Mouse (Mus musculus): ENCODE data around the gene Tradd.

Gene Tradd

GRCm38 (mm10) chr8:105270916-105271186 lies 6.4 kb upstream of the Tradd start:
- no peak for DNase-seq (ENCODE audit: low spot score in 2 of 2)

- DNase-seq (ENCODE audit: low spot score in 2 of 2): no peak
These were observed 5.9 kb upstream of the Tradd start for GRCm38 (mm10) chr8:105270101-105270915.

DNA sequence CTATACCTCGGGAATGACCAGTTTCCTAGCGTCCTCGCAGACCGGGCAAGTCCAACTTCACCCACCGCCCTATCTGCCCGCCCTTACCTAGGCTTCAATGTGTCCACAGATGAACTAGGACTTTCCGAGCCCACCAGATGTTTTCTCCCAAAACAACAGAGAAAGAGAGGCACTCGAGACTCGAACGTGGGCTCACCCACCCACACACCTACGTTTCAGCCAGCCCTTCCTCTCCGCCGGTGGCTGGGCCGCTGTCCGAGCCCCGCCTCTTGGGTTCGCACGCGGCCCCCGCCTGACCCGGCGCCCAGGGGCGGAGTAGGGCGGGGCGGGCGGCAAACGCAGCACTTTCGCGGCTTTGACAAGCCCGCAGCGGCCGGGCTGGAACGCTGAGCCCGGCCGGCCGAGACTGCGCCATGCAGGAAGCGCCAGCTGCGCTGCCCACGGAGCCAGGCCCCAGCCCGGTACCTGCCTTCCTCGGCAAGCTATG lies 5.1 kb upstream of the Tradd start, which contains the start of gene Hsf4:
Hsf4 (plus strand) TSS at position 341 of the 487 bp plus-strand sequence.
- DNase-seq (ENCODE audit: low spot score in 2 of 2): no peak

GRCm38 (mm10) chr8:105269075-105269458 lies 4.7 kb upstream of the Tradd start:
- DNase-seq (ENCODE audit: low spot score in 2 of 2): no peak

DNA sequence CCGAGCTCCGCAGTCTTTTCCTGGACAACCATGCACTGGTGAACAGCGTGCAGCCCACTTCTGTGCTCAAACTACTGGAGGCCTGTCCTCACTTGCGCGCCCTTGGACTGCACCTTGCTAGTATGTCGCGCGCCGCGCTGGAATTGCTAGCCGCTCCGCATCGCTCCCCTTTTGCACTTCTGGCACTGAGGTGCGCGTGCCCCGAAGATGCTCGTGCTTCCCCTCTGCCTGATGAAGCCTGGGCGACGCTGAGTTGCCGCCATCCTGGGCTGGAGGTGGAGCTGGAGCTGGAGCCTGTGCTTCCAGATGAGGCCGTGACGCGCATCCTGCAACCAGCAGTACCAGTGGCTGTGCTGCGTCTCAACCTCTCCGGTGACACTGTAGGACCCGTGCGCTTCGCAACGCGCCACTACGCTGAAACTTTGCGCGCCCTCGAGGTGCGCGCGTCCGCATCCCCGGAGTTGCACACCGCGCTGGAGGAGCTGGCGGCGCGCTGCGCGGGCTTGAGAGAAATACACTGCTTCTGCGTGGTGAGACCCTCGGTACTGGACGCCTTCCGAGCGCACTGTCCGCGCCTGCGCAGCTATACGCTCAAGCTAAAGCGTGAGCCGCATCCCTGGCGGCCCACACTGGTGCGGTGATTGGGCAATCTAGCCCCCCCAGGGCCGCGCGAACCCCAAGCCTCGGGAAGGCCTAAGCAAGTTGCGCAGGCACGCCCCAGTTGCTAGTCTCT lies 4.1 kb upstream of the Tradd start:
- DNase-seq (ENCODE audit: low spot score in 2 of 2): no peak

- DNase-seq (ENCODE audit: low spot score in 2 of 2): no peak
These were observed 2.4 kb upstream of the Tradd start for GRCm38 (mm10) chr8:105266775-105267174.

GRCm38 (mm10) chr8:105265128-105265527 lies 719 bp upstream of the Tradd start:
- peak; percentile 28 to 33 for DNase-seq (ENCODE audit: low spot score in 2 of 2)

- DNase-seq (ENCODE audit: low spot score in 2 of 2): no peak
These were observed 1.0 kb downstream of the Tradd start for GRCm38 (mm10) chr8:105263244-105263912.

- DNase-seq (ENCODE audit: low spot score in 2 of 2): no peak
These were observed 3.0 kb downstream of the Tradd start for GRCm38 (mm10) chr8:105261326-105261980.

GRCm38 (mm10) chr8:105260371-105261099 lies 3.9 kb downstream of the Tradd start:
- no peak for DNase-seq (ENCODE audit: low spot score in 2 of 2)

DNA sequence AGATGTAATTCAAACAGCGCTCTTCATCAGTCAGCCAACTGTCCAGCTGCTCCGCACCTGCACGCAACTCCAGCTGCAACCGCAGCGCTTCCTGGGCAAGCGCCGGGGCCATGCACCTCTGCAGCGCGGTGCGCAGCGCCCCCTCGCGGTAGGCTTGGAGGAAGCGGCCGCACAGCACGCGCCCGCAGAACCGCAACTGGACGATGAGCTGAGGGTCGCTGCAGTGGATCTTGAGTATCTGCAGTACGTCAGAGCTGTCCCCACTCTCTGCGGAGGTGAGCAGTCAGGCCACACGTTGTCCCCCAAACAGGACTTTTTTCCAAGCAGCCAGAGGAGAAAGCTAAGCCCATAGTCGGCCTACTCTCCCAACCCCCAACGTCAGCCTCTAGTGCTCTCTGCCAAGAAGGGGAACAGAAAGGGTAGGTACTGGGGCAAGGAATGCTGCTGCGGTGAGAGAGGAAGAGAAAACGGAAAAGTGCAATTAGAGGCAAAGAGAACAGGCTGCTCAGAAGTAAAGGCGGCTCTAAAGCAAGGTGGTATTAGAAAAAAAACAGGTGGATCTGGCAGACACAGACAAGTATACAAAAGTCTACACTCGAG lies 4.6 kb downstream of the Tradd start:
- peak; percentile 60 to 83 for DNase-seq (ENCODE audit: low spot score in 2 of 2)

DNA sequence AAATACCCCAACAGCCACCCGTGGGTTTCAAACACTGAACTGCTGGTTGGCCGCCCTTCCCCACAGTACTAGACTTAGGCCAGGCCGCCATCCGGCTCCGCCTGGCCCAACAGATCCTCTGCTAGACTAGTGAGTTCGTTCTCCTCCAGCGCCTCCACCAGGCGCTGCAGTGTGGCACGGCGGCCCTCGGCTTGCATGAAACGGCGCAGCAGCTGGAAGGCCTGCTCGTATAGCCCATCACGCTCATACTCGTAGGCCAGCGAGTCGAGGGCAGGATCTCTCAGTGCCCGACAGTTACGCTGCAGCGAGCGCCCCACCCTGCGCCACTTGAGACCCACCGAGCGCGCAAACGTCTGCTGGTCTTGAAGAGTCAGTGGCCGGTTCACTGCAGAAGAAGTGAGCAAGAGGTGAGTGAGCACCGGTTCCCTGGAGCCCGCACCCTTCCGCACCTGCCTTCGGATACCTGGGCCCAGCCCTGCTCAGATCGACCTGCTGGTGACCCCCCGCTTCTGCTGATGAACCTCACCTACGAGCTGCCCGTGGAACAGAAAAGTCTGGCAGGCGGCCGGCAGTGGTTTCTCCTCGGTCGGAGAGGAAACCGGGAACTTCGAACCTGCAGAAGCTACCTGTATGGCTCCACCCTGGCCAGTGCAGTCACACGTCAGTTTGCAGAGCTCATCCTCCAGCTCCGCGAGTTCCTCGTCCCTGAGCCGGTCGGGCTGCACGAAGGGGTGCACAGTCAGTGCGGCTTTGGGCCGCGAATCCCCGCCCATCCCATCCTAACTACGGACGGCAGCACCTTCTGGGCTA lies 5.3 kb downstream of the Tradd start:
- no peak for DNase-seq (ENCODE audit: low spot score in 2 of 2)

GRCm38 (mm10) chr8:105257318-105258114 lies 6.9 kb downstream of the Tradd start:
- no peak for DNase-seq (ENCODE audit: low spot score in 2 of 2)

GRCm38 (mm10) chr8:105254966-105255350 lies 9.5 kb downstream of the Tradd start, which contains the start of gene B3gnt9:
Gene B3gnt9 (minus strand): TSS chr8:105255153.
- peak; percentile 68 to 74 for DNase-seq (ENCODE audit: low spot score in 2 of 2)

GRCm38 (mm10) chr8:105254152-105254965 lies 10.1 kb downstream of the Tradd start:
- peak; percentile 90 to 98 for DNase-seq (ENCODE audit: low spot score in 2 of 2)

GRCm38 (mm10) chr8:105253766-105254151 lies 10.7 kb downstream of the Tradd start:
- DNase-seq (ENCODE audit: low spot score in 2 of 2): peak in 1 of 2 experiments; percentile 21

DNA sequence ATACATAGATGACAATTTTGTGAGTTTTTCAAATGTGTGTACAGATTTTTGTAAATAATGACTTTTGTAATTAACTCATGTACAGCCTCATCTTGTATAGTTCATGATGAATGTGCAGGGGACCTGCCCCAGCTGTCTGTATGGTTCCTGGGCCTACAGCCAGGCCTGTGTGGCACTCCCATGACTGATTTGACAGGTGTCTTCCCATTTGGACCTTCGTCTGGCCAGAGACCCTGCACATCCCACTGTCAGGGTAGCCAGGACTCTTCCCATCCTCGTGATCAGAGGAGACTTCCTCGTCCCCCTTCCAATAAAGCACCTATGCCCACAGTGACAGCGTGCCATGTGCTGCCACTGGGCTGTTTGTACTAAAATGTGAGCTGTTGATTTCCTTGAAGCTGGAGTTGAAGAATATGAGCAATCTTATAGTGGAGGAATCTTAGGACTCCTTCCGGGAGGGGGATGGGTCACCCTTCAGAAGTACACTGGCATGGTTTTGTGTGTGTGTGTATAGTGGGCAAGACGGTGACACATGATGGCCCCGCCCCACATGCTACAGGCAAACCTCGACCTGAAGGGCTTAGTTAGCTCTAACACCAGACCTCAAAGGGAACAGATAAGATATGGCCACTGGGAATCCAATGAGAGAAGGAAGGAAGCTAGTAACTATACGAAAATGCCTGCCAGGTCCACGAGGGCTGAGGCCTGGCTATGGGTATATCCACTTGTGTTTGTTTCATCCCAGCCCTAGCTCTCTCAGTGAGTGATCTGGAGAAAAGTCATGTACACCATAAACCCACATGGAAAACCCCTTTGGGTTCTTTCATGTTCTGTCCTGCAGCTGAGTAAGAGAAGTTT lies 11.5 kb downstream of the Tradd start:
- no peak for DNase-seq (ENCODE audit: low spot score in 2 of 2)

Data from thymus, postnatal 10 days (tissue).